Mouse (Mus musculus): Measurements from ENCODE around the gene Hspg2. TPM values are rescaled to one million over a fixed set of nuclear protein-coding genes. Genes with fewer than 3 reads are reported as not detected.

Gene Hspg2
- polyA plus RNA-seq, 2 experiments: 3.3 to 5.0 TPM

- peaks cover 0 to 5% of the 10 kb centered on the region in 2 experiments; a peak in 2 of 4 replicates for H3K4me1 ChIP-seq (replicated peaks; ENCODE audit: control insufficient read depth in 2 of 2, insufficient read depth in 2 of 2, low read length in 1 of 2)
- H3K27me3 ChIP-seq (ENCODE audit: control insufficient read depth, insufficient read depth, low read length): no peaks in the 10 kb centered on the region
- no peak overlapping the region for H3K4me2 ChIP-seq (ENCODE audit: low read depth)
- H3K27ac ChIP-seq: no peak overlapping the region
- no peak for TF ChIP-seq CTCF (IDR thresholded peaks at IDR 0.05; ENCODE audit: low read depth)
- TF ChIP-seq EP300 (IDR thresholded peaks at IDR 0.05; ENCODE audit: low read depth): no peak
- no peak overlapping the region for H3K4me3 ChIP-seq (ENCODE audit: insufficient read depth in 1 of 2, low read depth in 2 of 2, low read length in 2 of 2)
- DNase-seq (ENCODE audit: low read depth in 3 of 3, low spot score in 3 of 3): no peak
- H3K36me3 ChIP-seq (replicated peaks; ENCODE audit: control insufficient read depth, insufficient read depth, low read depth): no peaks in the 10 kb centered on the region
- no peak overlapping the region for H3K9ac ChIP-seq (replicated peaks)
- ATAC-seq (ENCODE audit: insufficient read depth): no peak
- 50% methylated on average over 19 of the region's 19 CpGs for WGBS (ENCODE audit: insufficient replicate concordance)
- no peaks in the 10 kb centered on the region for H3K9me3 ChIP-seq (ENCODE audit: control insufficient read depth, low read length)
These were observed 26.4 kb downstream of the Hspg2 start for GRCm38 (mm10) chr4:137494751-137495500.

- 70% methylated on average over 6 of the region's 6 CpGs for WGBS (ENCODE audit: insufficient replicate concordance)
These were observed 27.0 kb downstream of the Hspg2 start for GRCm38 (mm10) chr4:137495501-137496100.

GRCm38 (mm10) chr4:137497367-137497766, 28.8 kb downstream of the Hspg2 start:
- peaks cover 0 to 3% of the 10 kb centered on the region in 2 experiments; a peak in 1 of 4 replicates for H3K4me1 ChIP-seq (replicated peaks; ENCODE audit: control insufficient read depth in 2 of 2, insufficient read depth in 2 of 2, low read length in 1 of 2)

More at GRCm38 (mm10) chr4:137495501-137496100, 27.0 kb downstream of the Hspg2 start:
- Histone ChIP-seq H3K27ac (no peak overlapping the region), H3K4me2 (ENCODE audit: low read depth) (no peak overlapping the region), H3K9me3 (ENCODE audit: control insufficient read depth, low read length) (no peaks in the 10 kb centered on the region), H3K4me1 (replicated peaks; ENCODE audit: control insufficient read depth in 2 of 2, insufficient read depth in 2 of 2, low read length in 1 of 2) (peaks cover 0 to 3% of the 10 kb centered on the region in 2 experiments; a peak in 1 of 4 replicates), H3K9ac (replicated peaks) (no peak overlapping the region), H3K4me3 (ENCODE audit: insufficient read depth in 1 of 2, low read depth in 2 of 2, low read length in 2 of 2) (no peak overlapping the region), H3K36me3 (replicated peaks; ENCODE audit: control insufficient read depth, insufficient read depth, low read depth) (no peaks in the 10 kb centered on the region), H3K27me3 (ENCODE audit: control insufficient read depth, insufficient read depth, low read length) (no peaks in the 10 kb centered on the region)
- DNase-seq (ENCODE audit: low read depth in 3 of 3, low spot score in 3 of 3) (no peak), ATAC-seq (ENCODE audit: insufficient read depth) (no peak)
- no peak for TF ChIP-seq CTCF (IDR thresholded peaks at IDR 0.05; ENCODE audit: low read depth)
- no peak for TF ChIP-seq EP300 (IDR thresholded peaks at IDR 0.05; ENCODE audit: low read depth)

GRCm38 (mm10) chr4:137497892-137498722, 29.5 kb downstream of the Hspg2 start:
- DNase-seq (ENCODE audit: low read depth in 3 of 3, low spot score in 3 of 3): no peak
- no peak for ATAC-seq (ENCODE audit: insufficient read depth)
- no peak overlapping the region for H3K4me3 ChIP-seq (ENCODE audit: insufficient read depth in 1 of 2, low read depth in 2 of 2, low read length in 2 of 2)
- no peaks in the 10 kb centered on the region for H3K27me3 ChIP-seq (ENCODE audit: control insufficient read depth, insufficient read depth, low read length)
- 42% methylated on average over 9 of the region's 9 CpGs for WGBS (ENCODE audit: insufficient replicate concordance)
- no peak overlapping the region for H3K9ac ChIP-seq (replicated peaks)
- H3K9me3 ChIP-seq (ENCODE audit: control insufficient read depth, low read length): no peaks in the 10 kb centered on the region
- H3K27ac ChIP-seq: no peak overlapping the region
- no peaks in the 10 kb centered on the region for H3K36me3 ChIP-seq (replicated peaks; ENCODE audit: control insufficient read depth, insufficient read depth, low read depth)
- no peak overlapping the region for H3K4me2 ChIP-seq (ENCODE audit: low read depth)
- H3K4me1 ChIP-seq (replicated peaks; ENCODE audit: control insufficient read depth in 2 of 2, insufficient read depth in 2 of 2, low read length in 1 of 2): peaks cover 0 to 3% of the 10 kb centered on the region in 2 experiments; a peak in 1 of 4 replicates
- TF ChIP-seq CTCF (IDR thresholded peaks at IDR 0.05; ENCODE audit: low read depth) (no peak), EP300 (IDR thresholded peaks at IDR 0.05; ENCODE audit: low read depth) (no peak)

More at GRCm38 (mm10) chr4:137497367-137497766, 28.8 kb downstream of the Hspg2 start:
- Histone ChIP-seq H3K27me3 (ENCODE audit: control insufficient read depth, insufficient read depth, low read length) (no peaks in the 10 kb centered on the region), H3K27ac (no peak overlapping the region), H3K4me3 (ENCODE audit: insufficient read depth in 1 of 2, low read depth in 2 of 2, low read length in 2 of 2) (no peak overlapping the region), H3K9me3 (ENCODE audit: control insufficient read depth, low read length) (no peaks in the 10 kb centered on the region), H3K36me3 (replicated peaks; ENCODE audit: control insufficient read depth, insufficient read depth, low read depth) (no peaks in the 10 kb centered on the region), H3K9ac (replicated peaks) (no peak overlapping the region), H3K4me2 (ENCODE audit: low read depth) (no peak overlapping the region)
- WGBS (ENCODE audit: insufficient replicate concordance): 72% methylated on average over 5 of the region's 5 CpGs
- ATAC-seq (ENCODE audit: insufficient read depth) (no peak), DNase-seq (ENCODE audit: low read depth in 3 of 3, low spot score in 3 of 3) (no peak)
- no peak for TF ChIP-seq CTCF (IDR thresholded peaks at IDR 0.05; ENCODE audit: low read depth)
- no peak for TF ChIP-seq EP300 (IDR thresholded peaks at IDR 0.05; ENCODE audit: low read depth)
